Mouse (Mus musculus): ENCODE data around the gene Psd4. TPM values are rescaled to one million over a fixed set of nuclear protein-coding genes. Genes with fewer than 3 reads are reported as not detected.

Gene Psd4
- polyA plus RNA-seq, 1 experiment, result 41.1 TPM

DNA sequence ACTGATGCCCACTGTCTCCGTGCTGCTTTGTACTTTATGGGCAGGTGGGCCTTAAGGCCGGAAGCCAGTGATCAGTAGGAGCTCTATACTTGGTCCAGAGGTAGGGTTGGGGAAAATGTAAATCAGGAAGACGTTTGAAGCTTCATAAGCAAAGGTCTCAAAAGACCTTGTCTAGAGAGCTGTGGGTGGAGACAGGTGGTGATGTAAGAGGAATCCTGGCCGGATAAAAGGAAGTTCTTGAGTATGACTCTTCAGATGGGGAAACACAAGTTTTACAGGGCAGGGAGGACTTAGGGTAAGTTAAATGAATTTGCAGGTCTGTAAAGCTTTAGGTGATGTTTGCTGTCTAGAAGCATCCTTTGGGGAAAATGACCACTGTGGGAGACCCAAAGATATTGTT lies 81.7 kb downstream of the Psd4 start:
- no peak for DNase-seq (ENCODE audit: low read depth in 1 of 2, low spot score in 2 of 2)
- Histone ChIP-seq H3K4me3 (ENCODE audit: extremely low read depth, insufficient read depth, insufficient read length) (no peak overlapping the region), H3K27me3 (ENCODE audit: control insufficient read depth, insufficient read depth, low read length) (no peaks in the 10 kb centered on the region), H3K27ac (ENCODE audit: insufficient read depth, low read length) (no peak overlapping the region), H3K4me1 (ENCODE audit: control insufficient read depth, insufficient read depth, insufficient read length) (no peaks in the 10 kb centered on the region), H3K36me3 (ENCODE audit: control insufficient read depth, insufficient read depth, low read length) (no peaks in the 10 kb centered on the region)
- WGBS, result 69% methylated on average over 4 of the region's 4 CpGs
- TF ChIP-seq POLR2A (IDR thresholded peaks at IDR 0.05; ENCODE audit: low read depth, low read length), result no peak
- TF ChIP-seq CTCF (IDR thresholded peaks at IDR 0.05; ENCODE audit: extremely low read depth, insufficient read depth, insufficient read length, insufficient replicate concordance), result no peak

DNA sequence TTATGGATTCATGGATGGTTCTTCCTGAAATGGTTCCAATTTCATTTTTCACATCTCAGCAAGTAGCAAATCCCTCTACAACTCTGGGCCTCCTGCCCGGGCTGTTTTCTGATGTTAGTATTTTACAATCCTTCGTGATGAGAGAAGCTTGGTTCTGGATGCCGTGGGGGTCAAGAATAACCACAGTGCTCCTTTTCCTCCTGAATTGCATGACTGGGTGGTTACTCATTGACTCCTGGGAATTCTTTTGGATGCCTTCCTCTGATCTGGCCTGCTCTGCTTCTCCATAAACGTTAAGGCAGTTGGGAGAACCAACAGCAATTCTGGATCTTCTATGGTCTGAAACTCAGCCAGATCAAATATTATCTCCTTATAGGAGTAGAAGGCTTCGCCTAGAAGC lies 85.8 kb downstream of the Psd4 start:
- Histone ChIP-seq H3K4me3 (ENCODE audit: extremely low read depth, insufficient read depth, insufficient read length) (no peak overlapping the region), H3K27me3 (ENCODE audit: control insufficient read depth, insufficient read depth, low read length) (0 out of 2 replicates have a peak, but pooled peaks cover 1% of the 10 kb centered on the region), H3K27ac (ENCODE audit: insufficient read depth, low read length) (no peak overlapping the region), H3K4me1 (ENCODE audit: control insufficient read depth, insufficient read depth, insufficient read length) (no peaks in the 10 kb centered on the region), H3K36me3 (ENCODE audit: control insufficient read depth, insufficient read depth, low read length) (no peaks in the 10 kb centered on the region)
- DNase-seq (ENCODE audit: low read depth in 1 of 2, low spot score in 2 of 2), result no peak
- TF ChIP-seq POLR2A (IDR thresholded peaks at IDR 0.05; ENCODE audit: low read depth, low read length) (no peak), CTCF (IDR thresholded peaks at IDR 0.05; ENCODE audit: extremely low read depth, insufficient read depth, insufficient read length, insufficient replicate concordance) (no peak)
- whole genome bisulfite sequencing, result 89% methylated on average over 5 of the region's 5 CpGs

DNA sequence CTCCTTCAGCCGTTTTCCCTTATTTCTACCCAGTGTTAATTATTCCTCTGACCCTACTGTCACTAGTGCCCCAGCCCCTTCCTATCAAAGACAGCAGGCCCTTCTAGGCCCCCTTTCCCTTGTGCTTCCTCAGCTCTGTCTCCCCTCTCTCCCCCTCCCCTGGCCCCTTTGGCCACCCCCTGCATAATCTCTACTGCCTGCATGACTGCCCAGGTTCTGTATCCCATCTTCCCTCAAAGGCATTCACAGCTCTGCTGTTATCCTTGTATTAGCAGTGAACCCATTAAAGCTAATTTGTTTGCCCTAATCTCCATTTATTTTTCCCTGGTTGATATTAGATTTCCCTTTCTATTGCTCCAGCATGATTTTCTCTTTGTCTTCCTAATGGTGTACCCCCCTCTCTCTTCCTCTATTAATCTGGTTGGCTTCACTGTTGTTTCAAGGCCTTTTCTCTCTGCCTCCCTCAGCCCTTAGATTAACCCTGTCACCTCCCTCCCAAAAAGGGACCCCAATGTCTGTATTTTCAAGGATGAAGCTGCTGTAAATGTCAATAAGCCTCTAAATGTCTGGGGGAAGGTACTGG lies 87.1 kb downstream of the Psd4 start:
- Histone ChIP-seq H3K4me3 (ENCODE audit: extremely low read depth, insufficient read depth, insufficient read length) (no peak overlapping the region), H3K27ac (ENCODE audit: insufficient read depth, low read length) (no peak overlapping the region), H3K36me3 (ENCODE audit: control insufficient read depth, insufficient read depth, low read length) (no peaks in the 10 kb centered on the region), H3K4me1 (ENCODE audit: control insufficient read depth, insufficient read depth, insufficient read length) (no peaks in the 10 kb centered on the region), H3K27me3 (ENCODE audit: control insufficient read depth, insufficient read depth, low read length) (0 out of 2 replicates have a peak, but pooled peaks cover 1% of the 10 kb centered on the region)
- no peak for TF ChIP-seq CTCF (IDR thresholded peaks at IDR 0.05; ENCODE audit: extremely low read depth, insufficient read depth, insufficient read length, insufficient replicate concordance)
- no peak for TF ChIP-seq POLR2A (IDR thresholded peaks at IDR 0.05; ENCODE audit: low read depth, low read length)
- no peak for DNase-seq (ENCODE audit: low read depth in 1 of 2, low spot score in 2 of 2)
- WGBS, result 71% methylated on average over 1 of the region's 1 CpGs

DNA sequence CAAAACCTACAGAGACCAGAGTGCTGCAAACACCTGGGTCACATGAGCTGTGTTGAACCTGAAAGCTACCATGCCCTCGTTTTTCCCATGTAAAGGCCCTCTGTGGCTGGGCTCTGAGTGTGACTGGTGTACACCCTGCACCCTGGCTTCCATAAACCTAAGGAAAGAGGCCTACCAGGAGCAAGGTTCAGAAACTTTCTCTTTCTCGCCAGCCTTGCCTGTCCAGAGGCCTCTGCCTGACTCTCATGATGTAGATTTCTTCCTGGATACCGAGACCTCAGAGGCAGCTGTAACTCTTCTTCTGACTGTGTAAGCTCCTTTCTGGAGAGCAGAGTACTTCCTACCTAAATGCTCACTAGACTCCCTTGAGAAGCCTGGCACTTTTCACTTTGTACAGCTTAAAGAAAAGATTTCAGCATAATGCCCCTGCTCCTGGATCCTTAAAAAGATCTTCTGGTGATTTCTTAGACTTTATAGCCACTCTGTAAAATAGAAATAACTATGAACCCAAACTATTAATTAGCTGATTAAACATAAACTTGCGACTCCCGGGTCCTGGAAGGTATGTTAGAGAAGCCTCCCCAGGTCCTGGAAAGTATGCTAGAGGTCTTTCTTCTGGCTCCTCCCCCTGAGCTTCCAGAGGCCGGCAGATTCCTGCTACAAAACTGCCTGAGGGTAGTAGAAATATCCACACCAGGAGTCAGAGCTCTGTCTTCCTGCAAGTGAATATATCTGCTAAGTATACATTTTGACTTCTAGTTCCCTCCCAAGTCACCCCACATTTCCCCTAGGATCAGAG lies 87.9 kb downstream of the Psd4 start:
- 73% methylated on average over 6 of the region's 6 CpGs for WGBS
- Histone ChIP-seq H3K36me3 (ENCODE audit: control insufficient read depth, insufficient read depth, low read length) (no peaks in the 10 kb centered on the region), H3K27me3 (ENCODE audit: control insufficient read depth, insufficient read depth, low read length) (0 out of 2 replicates have a peak, but pooled peaks cover 1% of the 10 kb centered on the region), H3K27ac (ENCODE audit: insufficient read depth, low read length) (no peak overlapping the region), H3K4me1 (ENCODE audit: control insufficient read depth, insufficient read depth, insufficient read length) (no peaks in the 10 kb centered on the region), H3K4me3 (ENCODE audit: extremely low read depth, insufficient read depth, insufficient read length) (no peak overlapping the region)
- no peak for DNase-seq (ENCODE audit: low read depth in 1 of 2, low spot score in 2 of 2)
- no peak for TF ChIP-seq CTCF (IDR thresholded peaks at IDR 0.05; ENCODE audit: extremely low read depth, insufficient read depth, insufficient read length, insufficient replicate concordance)
- TF ChIP-seq POLR2A (IDR thresholded peaks at IDR 0.05; ENCODE audit: low read depth, low read length), result no peak

DNA sequence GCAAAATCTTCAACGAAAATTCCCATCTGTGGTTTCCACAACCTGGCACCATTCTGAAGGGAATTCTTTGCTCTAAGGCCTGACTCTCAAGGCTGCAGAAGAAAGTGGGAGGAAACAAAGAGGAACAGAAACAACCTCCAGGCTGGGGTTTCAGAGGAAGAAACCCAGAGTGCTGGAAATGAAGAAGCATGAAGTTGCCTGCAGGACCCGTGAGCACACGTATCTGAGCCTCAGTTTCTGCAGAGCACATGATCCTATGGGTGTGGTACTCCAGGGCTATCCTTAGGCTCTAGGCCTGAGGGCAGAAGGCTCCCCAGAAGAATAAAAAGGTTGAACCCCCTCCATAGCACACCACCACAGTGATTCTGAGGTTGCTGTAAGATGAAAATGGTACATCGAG lies 89.5 kb downstream of the Psd4 start:
- TF ChIP-seq CTCF (IDR thresholded peaks at IDR 0.05; ENCODE audit: extremely low read depth, insufficient read depth, insufficient read length, insufficient replicate concordance) (no peak), POLR2A (IDR thresholded peaks at IDR 0.05; ENCODE audit: low read depth, low read length) (no peak)
- no peak overlapping the region for H3K27ac ChIP-seq (ENCODE audit: insufficient read depth, low read length)
- no peaks in the 10 kb centered on the region for H3K36me3 ChIP-seq (ENCODE audit: control insufficient read depth, insufficient read depth, low read length)
- H3K4me3 ChIP-seq (ENCODE audit: extremely low read depth, insufficient read depth, insufficient read length), result no peak overlapping the region
- 0 out of 2 replicates have a peak, but pooled peaks cover 1% of the 10 kb centered on the region for H3K27me3 ChIP-seq (ENCODE audit: control insufficient read depth, insufficient read depth, low read length)
- 39% methylated on average over 4 of the region's 4 CpGs for WGBS
- H3K4me1 ChIP-seq (ENCODE audit: control insufficient read depth, insufficient read depth, insufficient read length), result no peaks in the 10 kb centered on the region
- no peak for DNase-seq (ENCODE audit: low read depth in 1 of 2, low spot score in 2 of 2)

DNA sequence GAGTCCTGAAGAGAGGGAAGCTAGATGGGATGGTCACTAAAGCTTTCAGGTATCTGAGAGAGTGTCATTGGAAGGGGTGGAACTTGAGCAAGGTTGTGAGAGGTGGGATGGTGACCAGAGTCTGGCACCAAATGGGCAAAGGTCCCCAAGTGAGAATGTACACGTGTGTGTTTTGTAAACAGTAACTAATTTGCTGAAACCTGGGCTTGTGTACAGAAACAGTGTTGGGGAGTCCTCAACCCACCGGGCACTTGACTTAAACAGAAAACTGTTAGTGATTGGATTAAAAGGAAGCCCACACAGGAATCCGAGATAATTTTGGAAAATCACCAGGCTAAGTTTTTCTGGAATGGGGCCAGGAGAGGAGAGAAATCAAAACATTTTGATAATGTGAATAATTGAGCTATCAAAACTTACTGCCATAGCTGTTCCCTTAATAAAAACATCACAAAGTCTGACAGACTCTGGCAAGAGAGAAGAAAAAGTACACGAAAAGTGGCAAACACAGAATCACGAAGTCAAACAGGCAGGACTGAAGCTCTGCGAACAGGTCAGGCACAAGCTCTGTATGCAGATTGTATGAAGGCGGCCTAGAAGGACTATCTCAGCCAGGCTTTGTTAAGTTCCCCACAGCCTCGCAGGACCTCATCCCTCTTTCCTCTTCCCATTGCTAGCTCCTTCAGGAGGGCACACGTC lies 92.9 kb downstream of the Psd4 start:
- TF ChIP-seq POLR2A (IDR thresholded peaks at IDR 0.05; ENCODE audit: low read depth, low read length) (no peak), CTCF (IDR thresholded peaks at IDR 0.05; ENCODE audit: extremely low read depth, insufficient read depth, insufficient read length, insufficient replicate concordance) (no peak)
- Histone ChIP-seq H3K4me1 (ENCODE audit: control insufficient read depth, insufficient read depth, insufficient read length) (no peaks in the 10 kb centered on the region), H3K36me3 (ENCODE audit: control insufficient read depth, insufficient read depth, low read length) (no peaks in the 10 kb centered on the region), H3K27ac (ENCODE audit: insufficient read depth, low read length) (no peak overlapping the region), H3K4me3 (ENCODE audit: extremely low read depth, insufficient read depth, insufficient read length) (no peak overlapping the region), H3K27me3 (ENCODE audit: control insufficient read depth, insufficient read depth, low read length) (0 out of 2 replicates have a peak, but pooled peaks cover 1% of the 10 kb centered on the region)
- DNase-seq (ENCODE audit: low read depth in 1 of 2, low spot score in 2 of 2), result no peak
- 49% methylated on average over 9 of the region's 9 CpGs for WGBS

Data from spleen, adult 2 months (tissue).